In the genomic region with DNA sequence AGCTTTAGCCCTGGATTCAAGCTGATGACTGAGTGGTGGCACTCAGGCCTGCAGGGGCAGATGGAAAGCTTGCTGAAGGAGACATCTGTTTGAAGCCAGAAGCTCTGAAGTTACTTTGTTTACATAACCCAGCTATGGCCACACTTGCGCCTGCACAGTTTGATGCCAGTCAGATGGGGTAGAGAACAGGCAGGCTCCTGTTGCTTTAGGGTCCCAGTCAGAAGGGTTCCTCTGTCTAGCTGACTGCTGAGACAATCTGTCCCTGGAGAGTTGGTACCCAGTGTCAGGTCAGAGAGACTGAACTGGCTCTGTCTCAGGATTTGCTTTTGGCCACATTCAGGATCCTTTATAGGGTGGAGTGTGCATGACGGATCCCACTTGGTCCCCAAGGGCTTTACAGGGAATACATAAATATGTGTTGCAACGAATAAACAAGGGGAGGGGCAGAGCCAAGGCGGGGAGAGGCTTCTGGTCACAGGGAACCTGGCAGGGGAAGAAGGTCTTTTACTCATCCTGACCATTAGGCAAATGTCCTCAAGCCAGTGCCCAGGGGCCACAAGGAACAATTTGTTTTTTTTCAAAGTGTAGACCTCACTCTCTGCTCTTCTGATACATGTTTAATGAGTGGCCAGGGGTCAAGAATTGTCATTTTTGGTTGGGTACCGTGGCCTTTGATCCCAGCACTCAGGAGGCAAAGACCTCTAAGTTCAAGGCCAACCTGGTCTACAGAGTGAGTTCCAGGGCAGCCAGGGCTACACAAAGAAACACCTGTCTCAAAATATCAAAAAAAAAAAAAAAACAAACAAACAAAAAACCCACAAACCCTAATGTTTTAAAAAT, we compare ENCODE assay signal across 13 mouse cellular contexts. TPM values are rescaled to one million over a fixed set of nuclear protein-coding genes. Genes with fewer than 3 reads are reported as not detected.
DNase-seq lines count a peak whose midpoint lies in the region; ATAC-seq and TF ChIP-seq lines count a peak whose summit lies in the region.
"Had no signal": no experiment of that assay in that cellular context is flagged by ENCODE, and none has a peak within 500 bp of the region (broad histone marks: within the 10 kb centered on the region; RNA-seq: fewer than 3 reads in every experiment).

No protein-coding gene starts in this region.

- H3K4me3 ChIP-seq in liver, adult 2 months (ENCODE audit: insufficient read depth, low read depth, low read length): peak overlapping the region; percentile 4; the same call in 1 of the 2 replicates
- H3K4me3 ChIP-seq in liver, embryonic 12.5 days: no peak overlapping the region
- H3K4me3 ChIP-seq: forebrain, embryonic 12.5 days; liver, embryonic 13.5 days had no signal

- no peak for TF ChIP-seq POLR2A in liver, adult 2 months (IDR thresholded peaks at IDR 0.05; ENCODE audit: extremely low read depth, insufficient read depth, low read length)

- peak overlapping the region; percentile 55 for H3K9ac ChIP-seq in liver, adult 2 months (ENCODE audit: low read depth, low read length)
- no peak overlapping the region for H3K9ac ChIP-seq in liver, embryonic 12.5 days
- H3K9ac ChIP-seq: forebrain, embryonic 12.5 days; liver, embryonic 13.5 days had no signal

- no peaks in the 10 kb centered on the region for H3K27me3 ChIP-seq in liver, adult 2 months (ENCODE audit: control insufficient read depth, insufficient read depth, low read length)
- H3K27me3 ChIP-seq in liver, embryonic 12.5 days (replicated peaks): peaks cover 61% of the 10 kb centered on the region

- 23% methylated on average over 5 of the region's 5 CpGs for WGBS in liver, adult 2 months
- WGBS in liver, embryonic 12.5 days (ENCODE audit: insufficient replicate concordance): 63% methylated on average over 5 of the region's 5 CpGs

- peaks cover 48% of the 10 kb centered on the region for H3K4me1 ChIP-seq in liver, adult 2 months (ENCODE audit: control insufficient read depth, insufficient read depth, low read length)
- H3K4me1 ChIP-seq in liver, embryonic 12.5 days: peaks cover 37% of the 10 kb centered on the region

- H3K36me3 ChIP-seq in liver, adult 2 months (ENCODE audit: control insufficient read depth, insufficient read depth, low read length): peaks cover 1% of the 10 kb centered on the region; the same call in 1 of the 2 replicates
- no peaks in the 10 kb centered on the region for H3K36me3 ChIP-seq in liver, embryonic 12.5 days
- H3K36me3 ChIP-seq: forebrain, embryonic 12.5 days; liver, embryonic 13.5 days had no signal

- no peak overlapping the region for H3K4me2 ChIP-seq in liver, embryonic 12.5 days
- H3K4me2 ChIP-seq: forebrain, embryonic 12.5 days; liver, embryonic 13.5 days had no signal

- DNase-seq in embryo, embryonic 10 days (ENCODE audit: low spot score): peak; percentile 13
- DNase-seq in embryo, embryonic 11 days: no peak
- peak; percentile 96 for DNase-seq in liver, adult 2 months (ENCODE audit: extremely low read depth, low read depth, low spot score)
- DNase-seq in adipocyte (ENCODE audit: low spot score): peak; percentile 85
- peak; percentile 67 for DNase-seq in lung, postnatal 14 days
- DNase-seq in cerebellum, adult 18-20 months: no peak
- no peak for DNase-seq in thymus, postnatal 25 days
- DNase-seq: B cell, adult 2 months; gastrocnemius, postnatal 14 days; liver, embryonic 13.5 days had no signal

- TF ChIP-seq CTCF in liver, adult 2 months (IDR thresholded peaks at IDR 0.05; ENCODE audit: low read depth, low read length): no peak

- no peak for ATAC-seq in liver, embryonic 12.5 days

- peak overlapping the region; percentile 95 for H3K27ac ChIP-seq in liver, adult 2 months (replicated peaks; ENCODE audit: insufficient read depth, low read depth, low read length)
- no peak overlapping the region for H3K27ac ChIP-seq in liver, embryonic 12.5 days
- H3K27ac ChIP-seq: forebrain, embryonic 12.5 days; kidney, postnatal 0 days had no signal

- no peaks in the 10 kb centered on the region for H3K9me3 ChIP-seq in liver, embryonic 12.5 days (replicated peaks)
- H3K9me3 ChIP-seq: forebrain, embryonic 12.5 days; liver, embryonic 13.5 days had no signal

- H3K79me2 ChIP-seq in liver, adult 2 months (ENCODE audit: control insufficient read depth, insufficient read depth, low read length): peaks cover 24% of the 10 kb centered on the region; the same call in 1 of the 2 replicates

RNA-seq across cellular contexts. Expression of a gene that starts 3.1 kb away (rescaled TPM):
- 15.4 and 19.7 TPM in 2 replicates for total RNA-seq in liver, adult 2 months (2014; rRNA removed)
- 10.1 and 10.5 TPM in 2 replicates for polyA plus RNA-seq in liver, adult 2 months (2012; rRNA removed)
- polyA plus RNA-seq in liver, embryonic 12.5 days (2016; fragmentation: Nextera tagmentation; extraction: Ambion mirVana): 1.9 and 2.1 TPM in 2 replicates

RNA-seq across cellular contexts. Expression of a gene that starts 53.4 kb away (rescaled TPM):
- total RNA-seq in liver, adult 2 months (2014; rRNA removed): 2.3 and 2.6 TPM in 2 replicates
- 2.2 and 4.0 TPM in 2 replicates for polyA plus RNA-seq in liver, adult 2 months (2012; rRNA removed)
- 4.2 and 4.6 TPM in 2 replicates for polyA plus RNA-seq in liver, embryonic 12.5 days (2016; fragmentation: Nextera tagmentation; extraction: Ambion mirVana)

Comparison
In these comparisons a context has a peak if more than half of its experiments do, and no peak if none do; other contexts are left out.
1. DNase-seq: peak in embryo, embryonic 10 days (single experiment), liver, adult 2 months (single experiment), adipocyte (single experiment) and lung, postnatal 14 days (single experiment); none in embryo, embryonic 11 days (single experiment), cerebellum, adult 18-20 months (0 of 2) and thymus, postnatal 25 days (single experiment).